Mouse (Mus musculus) hindbrain, embryonic 15.5 days (tissue): Measurements from ENCODE around the gene Fndc1. TPM values are rescaled to one million over a fixed set of nuclear protein-coding genes. Genes with fewer than 3 reads are reported as not detected.

Experiments
- ATAC-seq: fragments of 200-750 bp; cut with Nextera tagmentation; 2 replicates; pipeline ENCODE4 v1.8.0; 2017; ENCODE audit warnings: low read depth, moderate number of reproducible peaks, moderate TSS enrichment; ENCODE audit not compliant: low FRiP score
- H3K27ac ChIP-seq: fragments of 300-500 bp; sonication (generic); replicated peaks from 2 replicates; pipeline ENCODE4 v1.5.1; 2015; ENCODE audit warnings: mild to moderate bottlenecking, inconsistent platforms
- H3K27me3 ChIP-seq: fragments of 300-500 bp; sonication (generic); 2 replicates; pipeline ENCODE4 v1.6.1; 2015; ENCODE audit warnings: control low read depth, inconsistent platforms
- H3K36me3 ChIP-seq: fragments of 300-500 bp; sonication (generic); 2 replicates; pipeline ENCODE4 v1.6.1; 2015; ENCODE audit warnings: control low read depth, inconsistent platforms
- H3K4me1 ChIP-seq: fragments of 300-500 bp; sonication (generic); replicated peaks from 2 replicates; pipeline ENCODE4 v1.6.1; 2015; ENCODE audit warnings: control low read depth, inconsistent platforms
- H3K4me2 ChIP-seq: fragments of 300-500 bp; sonication (generic); 2 replicates; pipeline ENCODE4 v1.6.1; 2015; ENCODE audit warnings: moderate library complexity, mild to moderate bottlenecking, inconsistent platforms
- H3K4me3 ChIP-seq: fragments of 300-500 bp; sonication (generic); 2 replicates; pipeline ENCODE4 v1.5.1; 2015; ENCODE audit warnings: mild to moderate bottlenecking, inconsistent platforms
- H3K9ac ChIP-seq: fragments of 300-500 bp; sonication (generic); 2 replicates; pipeline ENCODE4 v1.6.1; 2015; ENCODE audit warnings: inconsistent platforms
- H3K9me3 ChIP-seq: fragments of 300-500 bp; sonication (generic); 2 replicates; pipeline ENCODE4 v1.6.1; 2016; ENCODE audit warnings: control low read depth, inconsistent platforms
- WGBS: fragments of 180-500 bp; shearing (Covaris S2); methylation state at CpG from one replicate; pipeline ENCODE4 v1.1.7; 2015; 5-methylcytosine and 5-hydroxymethylcytosine counted together
- polyA plus RNA-seq: library from polyadenylated mRNA; unstranded; fragments of >200 nt; fragmentation: Nextera tagmentation; extraction: Ambion mirVana; gene quantifications from 2 replicates; pipeline ENCODE4 v1.2.1, GENCODE M21; 2015

The Fndc1 gene
- polyA plus RNA-seq, 1 experiment from 2014 or later, result 8.2 TPM

- Histone ChIP-seq H3K4me1 (no peaks in the 10 kb centered on the region), H3K9me3 (no peaks in the 10 kb centered on the region), H3K9ac (no peak overlapping the region), H3K4me3 (no peak overlapping the region), H3K27me3 (no peaks in the 10 kb centered on the region), H3K36me3 (no peaks in the 10 kb centered on the region), H3K4me2 (no peak overlapping the region), H3K27ac (no peak overlapping the region)
- no peak for ATAC-seq
- WGBS, result 64% methylated on average over 3 of the region's 3 CpGs
Observed at GRCm38 (mm10) chr17:7814433-7814832, 12.7 kb downstream of the Fndc1 start.

- Histone ChIP-seq H3K27me3 (no peaks in the 10 kb centered on the region), H3K36me3 (no peaks in the 10 kb centered on the region), H3K4me1 (no peaks in the 10 kb centered on the region), H3K9me3 (no peaks in the 10 kb centered on the region), H3K4me3 (no peak overlapping the region), H3K9ac (no peak overlapping the region), H3K4me2 (no peak overlapping the region), H3K27ac (no peak overlapping the region)
- WGBS, result 85% methylated on average over 2 of the region's 2 CpGs
- ATAC-seq, result no peak
Observed at GRCm38 (mm10) chr17:7808043-7808442, 19.1 kb downstream of the Fndc1 start.

- Histone ChIP-seq H3K4me1 (no peaks in the 10 kb centered on the region), H3K27me3 (no peaks in the 10 kb centered on the region), H3K9me3 (no peaks in the 10 kb centered on the region), H3K36me3 (no peaks in the 10 kb centered on the region), H3K9ac (no peak overlapping the region), H3K27ac (no peak overlapping the region), H3K4me3 (no peak overlapping the region), H3K4me2 (no peak overlapping the region)
- no peak for ATAC-seq
- 74% methylated on average over 6 of the region's 6 CpGs for WGBS
Observed at GRCm38 (mm10) chr17:7805105-7805504, 22.0 kb downstream of the Fndc1 start.

GRCm38 (mm10) chr17:7802483-7802882 lies 24.6 kb downstream of the Fndc1 start:
- Histone ChIP-seq H3K36me3 (no peaks in the 10 kb centered on the region), H3K4me2 (no peak overlapping the region), H3K27ac (no peak overlapping the region), H3K9ac (no peak overlapping the region), H3K4me1 (no peaks in the 10 kb centered on the region), H3K4me3 (no peak overlapping the region), H3K27me3 (no peaks in the 10 kb centered on the region), H3K9me3 (no peaks in the 10 kb centered on the region)
- WGBS, result 79% methylated on average over 9 of the region's 9 CpGs
- no peak for ATAC-seq

DNA sequence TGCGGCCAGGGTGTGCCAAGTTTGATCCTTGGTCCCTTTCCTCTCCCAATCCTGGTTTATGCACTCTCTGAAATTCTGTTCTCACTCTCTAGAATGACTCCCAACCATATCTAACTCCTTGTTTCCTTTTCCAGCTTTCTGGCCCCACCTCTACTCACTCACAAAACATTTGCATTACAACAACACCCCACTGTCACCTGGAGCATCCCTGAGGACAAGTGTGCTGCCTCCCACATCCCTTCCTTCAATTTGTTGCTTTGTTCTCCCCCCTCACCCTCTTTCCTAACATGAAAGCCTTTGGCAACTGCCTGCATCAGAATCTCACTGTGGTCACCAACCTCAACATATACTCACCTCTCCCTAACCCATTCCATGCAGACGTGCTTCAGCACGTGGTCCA lies 27.2 kb downstream of the Fndc1 start:
- H3K4me2 ChIP-seq, result no peak overlapping the region
- no peak overlapping the region for H3K9ac ChIP-seq
- H3K27ac ChIP-seq, result no peak overlapping the region
- H3K4me3 ChIP-seq, result no peak overlapping the region
- no peaks in the 10 kb centered on the region for H3K4me1 ChIP-seq
- 72% methylated on average over 3 of the region's 3 CpGs for WGBS
- ATAC-seq, result no peak
- H3K27me3 ChIP-seq, result no peaks in the 10 kb centered on the region
- H3K36me3 ChIP-seq, result no peaks in the 10 kb centered on the region
- H3K9me3 ChIP-seq, result no peaks in the 10 kb centered on the region

GRCm38 (mm10) chr17:7795584-7795983 lies 31.5 kb downstream of the Fndc1 start:
- WGBS, result 86% methylated on average over 8 of the region's 8 CpGs
- Histone ChIP-seq H3K9me3 (no peaks in the 10 kb centered on the region), H3K27me3 (no peaks in the 10 kb centered on the region), H3K9ac (no peak overlapping the region), H3K4me3 (no peak overlapping the region), H3K4me2 (no peak overlapping the region), H3K36me3 (no peaks in the 10 kb centered on the region), H3K4me1 (no peaks in the 10 kb centered on the region), H3K27ac (no peak overlapping the region)
- ATAC-seq, result no peak

GRCm38 (mm10) chr17:7795168-7795567 lies 31.9 kb downstream of the Fndc1 start:
- Histone ChIP-seq H3K4me3 (no peak overlapping the region), H3K27ac (no peak overlapping the region), H3K27me3 (no peaks in the 10 kb centered on the region), H3K4me1 (no peaks in the 10 kb centered on the region), H3K36me3 (no peaks in the 10 kb centered on the region), H3K9ac (no peak overlapping the region), H3K4me2 (no peak overlapping the region), H3K9me3 (no peaks in the 10 kb centered on the region)
- ATAC-seq, result no peak
- 94% methylated on average over 2 of the region's 2 CpGs for WGBS

- 81% methylated on average over 6 of the region's 6 CpGs for WGBS
- Histone ChIP-seq H3K27me3 (no peaks in the 10 kb centered on the region), H3K4me1 (no peaks in the 10 kb centered on the region), H3K9me3 (no peaks in the 10 kb centered on the region), H3K4me3 (no peak overlapping the region), H3K36me3 (no peaks in the 10 kb centered on the region), H3K9ac (no peak overlapping the region), H3K27ac (no peak overlapping the region), H3K4me2 (no peak overlapping the region)
- no peak for ATAC-seq
Observed at GRCm38 (mm10) chr17:7794093-7794492, 33.0 kb downstream of the Fndc1 start.

DNA sequence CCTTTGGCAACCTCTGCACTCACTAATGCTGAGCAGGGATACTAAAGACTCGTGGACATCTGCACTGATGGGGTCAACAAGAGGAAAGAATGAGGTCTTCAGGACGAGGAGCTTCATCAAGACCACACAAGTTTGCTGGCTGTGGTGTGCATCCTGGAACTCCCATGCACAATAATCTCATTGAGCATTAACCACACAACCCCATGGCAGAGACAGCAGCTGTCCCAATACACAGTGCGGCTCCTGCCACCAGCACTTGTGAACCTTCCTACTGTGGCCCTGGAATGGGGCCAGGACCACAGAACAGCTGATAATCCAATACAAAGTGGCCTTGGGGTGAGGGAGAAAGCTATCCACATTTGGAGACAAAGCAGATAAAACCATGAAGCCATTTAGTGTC lies 36.6 kb downstream of the Fndc1 start:
- Histone ChIP-seq H3K36me3 (no peaks in the 10 kb centered on the region), H3K9ac (no peak overlapping the region), H3K4me3 (no peak overlapping the region), H3K4me2 (no peak overlapping the region), H3K27ac (no peak overlapping the region), H3K9me3 (no peaks in the 10 kb centered on the region), H3K4me1 (no peaks in the 10 kb centered on the region), H3K27me3 (no peaks in the 10 kb centered on the region)
- 59% methylated on average over 3 of the region's 3 CpGs for WGBS
- no peak for ATAC-seq

DNA sequence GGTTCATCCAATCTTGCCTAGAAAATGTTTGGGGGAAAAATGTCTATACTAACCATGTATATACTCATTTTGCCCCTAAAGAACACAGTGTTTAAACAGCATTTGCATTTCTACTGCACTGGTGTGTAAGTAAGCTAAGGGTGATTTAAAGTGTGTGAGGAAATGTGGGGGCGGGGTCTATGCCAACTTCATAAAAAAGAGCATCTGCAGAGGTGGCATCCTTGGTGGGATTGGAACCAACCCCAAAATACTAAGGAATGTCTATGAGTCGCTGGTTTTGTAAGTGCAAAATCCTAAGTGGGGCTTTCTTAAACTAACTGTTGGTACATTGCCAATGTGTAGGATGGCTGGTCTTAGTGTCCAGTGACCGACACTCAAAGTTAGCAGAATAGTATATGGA lies 53.0 kb downstream of the Fndc1 start:
- no peak for ATAC-seq
- H3K27me3 ChIP-seq, result no peaks in the 10 kb centered on the region
- no peak overlapping the region for H3K9ac ChIP-seq
- no peaks in the 10 kb centered on the region; the same call in 1 of the 2 replicates for H3K4me1 ChIP-seq
- no peaks in the 10 kb centered on the region for H3K9me3 ChIP-seq
- H3K36me3 ChIP-seq, result no peaks in the 10 kb centered on the region
- WGBS, result 90% methylated on average over 3 of the region's 3 CpGs
- H3K4me2 ChIP-seq, result no peak overlapping the region
- H3K27ac ChIP-seq, result no peak overlapping the region
- no peak overlapping the region for H3K4me3 ChIP-seq

- 69% methylated on average over 4 of the region's 4 CpGs for WGBS
- Histone ChIP-seq H3K4me2 (no peak overlapping the region), H3K9ac (no peak overlapping the region), H3K4me1 (no peaks in the 10 kb centered on the region), H3K27ac (no peak overlapping the region), H3K27me3 (no peaks in the 10 kb centered on the region), H3K9me3 (no peaks in the 10 kb centered on the region), H3K4me3 (no peak overlapping the region), H3K36me3 (no peaks in the 10 kb centered on the region)
- ATAC-seq, result no peak
Observed at GRCm38 (mm10) chr17:7759786-7760185, 67.3 kb downstream of the Fndc1 start.

DNA sequence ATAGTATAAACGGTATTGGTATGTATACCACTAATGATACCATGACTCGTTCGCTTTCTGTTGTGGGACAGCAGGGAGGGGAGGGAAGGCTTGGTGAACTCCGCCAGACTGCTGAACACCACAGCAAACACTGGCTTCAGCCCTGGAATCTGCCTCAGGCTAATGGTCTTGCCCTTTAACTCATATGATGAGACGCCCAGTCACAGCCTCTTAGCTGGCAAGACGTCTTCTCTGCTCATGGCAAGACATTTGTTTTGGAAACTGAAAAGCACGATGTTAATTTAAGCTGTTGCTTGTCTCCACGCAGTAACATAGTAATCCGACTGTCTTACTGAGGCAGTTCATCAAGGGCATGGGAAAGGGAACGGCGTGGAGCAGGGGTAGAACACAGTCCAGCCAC lies 72.1 kb downstream of the Fndc1 start:
- Histone ChIP-seq H3K4me1 (no peaks in the 10 kb centered on the region), H3K4me2 (no peak overlapping the region), H3K9ac (no peak overlapping the region), H3K36me3 (no peaks in the 10 kb centered on the region), H3K4me3 (no peak overlapping the region), H3K9me3 (no peaks in the 10 kb centered on the region), H3K27me3 (no peaks in the 10 kb centered on the region), H3K27ac (no peak overlapping the region)
- 85% methylated on average over 11 of the region's 11 CpGs for WGBS
- ATAC-seq, result no peak

DNA sequence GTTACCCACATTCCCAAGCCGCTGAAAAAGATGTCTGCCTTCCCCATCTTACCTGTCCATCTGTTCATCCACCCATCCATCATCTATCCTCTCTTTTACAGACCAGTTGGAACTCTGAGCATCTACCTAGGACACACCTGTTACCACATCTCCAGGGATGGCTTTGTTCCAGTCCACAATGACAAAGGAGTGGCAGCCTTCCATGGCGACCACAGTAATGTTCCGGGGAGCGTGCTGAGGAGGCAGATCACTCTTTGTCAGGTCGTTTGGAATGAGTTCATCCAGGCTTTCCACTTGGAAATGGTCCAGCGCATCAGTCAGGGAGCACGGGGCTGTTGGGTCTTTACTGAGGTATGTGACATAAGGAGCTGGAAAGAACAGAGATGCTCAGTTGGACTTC lies 73.7 kb downstream of the Fndc1 start:
- no peak overlapping the region for H3K27ac ChIP-seq
- H3K9me3 ChIP-seq, result no peaks in the 10 kb centered on the region
- H3K27me3 ChIP-seq, result no peaks in the 10 kb centered on the region
- H3K36me3 ChIP-seq, result no peaks in the 10 kb centered on the region
- ATAC-seq, result no peak
- no peak overlapping the region for H3K4me2 ChIP-seq
- H3K9ac ChIP-seq, result no peak overlapping the region
- 59% methylated on average over 7 of the region's 7 CpGs for WGBS
- H3K4me3 ChIP-seq, result no peak overlapping the region
- H3K4me1 ChIP-seq, result no peaks in the 10 kb centered on the region
